Mouse (Mus musculus) hindbrain, postnatal 0 days (tissue): Measurements from ENCODE around the gene Slc16a9. TPM values are rescaled to one million over a fixed set of nuclear protein-coding genes. Genes with fewer than 3 reads are reported as not detected.

Source experiments
- ATAC-seq: fragments of 200-750 bp; cut with Nextera tagmentation; 2 replicates; pipeline ENCODE4 v1.8.0; 2017; ENCODE audit warnings: mild to moderate bottlenecking, moderate TSS enrichment, moderate library complexity
- DNase-seq: peaks from one replicate; pipeline ENCODE4 v3.0.0-alpha.2; 2015; ENCODE audit warnings: low spot score
- H3K27ac ChIP-seq: fragments of 300-500 bp; sonication (generic); 2 replicates; pipeline ENCODE4 v1.5.1; 2014; ENCODE audit warnings: mild to moderate bottlenecking
- H3K27me3 ChIP-seq: fragments of 300-500 bp; sonication (generic); 2 replicates; pipeline ENCODE4 v1.6.1; 2014; ENCODE audit warnings: low read length, mixed read lengths; ENCODE audit not compliant: insufficient read depth
- H3K36me3 ChIP-seq: fragments of 300-500 bp; sonication (generic); 2 replicates; pipeline ENCODE4 v1.6.1; 2014; ENCODE audit warnings: low read length, mixed read lengths; ENCODE audit not compliant: insufficient read depth
- H3K4me1 ChIP-seq: fragments of 300-500 bp; sonication (generic); 2 replicates; pipeline ENCODE4 v1.6.1; 2014; ENCODE audit warnings: antibody characterized with exemption, low read length, mixed read lengths; ENCODE audit not compliant: insufficient read depth
- H3K4me2 ChIP-seq: fragments of 300-500 bp; sonication (generic); 2 replicates; pipeline ENCODE4 v1.6.1; 2014; ENCODE audit warnings: low read depth, mild to moderate bottlenecking, low read length, moderate library complexity, mixed read lengths
- H3K4me3 ChIP-seq: fragments of 300-500 bp; sonication (generic); 2 replicates; pipeline ENCODE4 v1.5.1; 2014; ENCODE audit warnings: low read length
- H3K9ac ChIP-seq: fragments of 300-500 bp; sonication (generic); replicated peaks from 2 replicates; pipeline ENCODE4 v1.6.1; 2014; ENCODE audit warnings: mild to moderate bottlenecking, low read length, moderate library complexity, mixed read lengths
- H3K9me3 ChIP-seq: fragments of 300-500 bp; sonication (generic); 2 replicates; pipeline ENCODE4 v1.6.1; 2016; ENCODE audit warnings: low read length, mixed read lengths
- CTCF ChIP-seq: IDR thresholded peaks from 2 replicates; pipeline ENCODE4 v1.5.1; 2016; ENCODE audit warnings: antibody characterized with exemption, control low read depth, low read depth
- WGBS: fragments of 180-500 bp; shearing (Covaris S2); extraction: QIAGEN DNeasy Blood & Tissue Kit; methylation state at CpG from one replicate; pipeline ENCODE4 v1.1.7; 2014; 5-methylcytosine and 5-hydroxymethylcytosine counted together
- polyA plus RNA-seq: library from polyadenylated mRNA; unstranded; fragments of >200 nt; fragmentation: Nextera tagmentation; extraction: Ambion mirVana; gene quantifications from 2 replicates; pipeline ENCODE4 v1.2.1, GENCODE M21; 2015
- total RNA-seq: library from RNA; depleted of rRNA; stranded (reverse); fragments of >200 nt; gene quantifications from 2 replicates; pipeline ENCODE4 v1.2.3, GENCODE M21; 2014

The Slc16a9 gene
- total and polyA plus RNA-seq, 2 experiments from 2014 or later: 4.7 to 11.6 TPM

DNA sequence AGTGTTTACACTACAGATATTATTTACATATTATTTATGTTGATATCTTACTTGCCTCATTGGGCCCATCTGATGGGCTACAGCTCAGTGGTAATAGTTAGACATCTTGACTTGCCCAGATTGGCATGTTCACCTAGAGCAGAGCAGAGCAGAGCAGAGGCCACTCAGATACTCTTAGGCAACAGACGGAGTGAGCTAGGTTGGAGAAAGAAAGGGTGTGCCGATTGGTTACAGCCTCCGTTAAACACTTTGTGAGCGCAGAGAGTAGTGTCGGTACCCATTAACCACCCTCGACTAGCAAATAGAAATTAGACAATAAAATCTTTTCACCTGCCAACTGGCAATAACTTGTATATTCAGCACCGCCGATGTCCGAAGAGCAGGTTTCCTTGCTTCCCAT, 1.2 kb downstream of the Slc16a9 start:
- Histone ChIP-seq H3K9me3 (no peaks in the 10 kb centered on the region), H3K36me3 (no peaks in the 10 kb centered on the region), H3K4me3 (peak overlapping the region; percentile 72), H3K27me3 (no peaks in the 10 kb centered on the region), H3K27ac (no peak overlapping the region), H3K4me1 (no peaks in the 10 kb centered on the region; the same call in 1 of the 2 replicates), H3K9ac (peak overlapping the region; percentile 72; the same call in 1 of the 2 replicates), H3K4me2 (peak overlapping the region; percentile 99)
- no peak for DNase-seq
- no peak for TF ChIP-seq CTCF
- ATAC-seq: no peak
- WGBS: 34% methylated on average over 9 of the region's 9 CpGs

- DNase-seq: no peak
- no peak overlapping the region for H3K27ac ChIP-seq
- H3K4me2 ChIP-seq: no peak overlapping the region
- no peak for TF ChIP-seq CTCF
- no peaks in the 10 kb centered on the region for H3K9me3 ChIP-seq
- H3K4me3 ChIP-seq: no peak overlapping the region
- H3K4me1 ChIP-seq: no peaks in the 10 kb centered on the region; the same call in 1 of the 2 replicates
- no peak overlapping the region for H3K9ac ChIP-seq
- 84% methylated on average over 4 of the region's 4 CpGs for WGBS
- no peak for ATAC-seq
- H3K36me3 ChIP-seq: no peaks in the 10 kb centered on the region
- H3K27me3 ChIP-seq: no peaks in the 10 kb centered on the region
Measured at GRCm38 (mm10) chr10:70250354-70250753, 5.5 kb downstream of the Slc16a9 start.

- no peaks in the 10 kb centered on the region for H3K36me3 ChIP-seq
- no peak overlapping the region for H3K9ac ChIP-seq
- no peaks in the 10 kb centered on the region; the same call in 1 of the 2 replicates for H3K4me1 ChIP-seq
- DNase-seq (no peak), ATAC-seq (no peak)
- no peak overlapping the region for H3K4me2 ChIP-seq
- no peak overlapping the region for H3K4me3 ChIP-seq
- H3K27ac ChIP-seq: no peak overlapping the region
- TF ChIP-seq CTCF: no peak
- no peaks in the 10 kb centered on the region for H3K27me3 ChIP-seq
- H3K9me3 ChIP-seq: no peaks in the 10 kb centered on the region
- WGBS: 88% methylated on average over 6 of the region's 6 CpGs
Measured at GRCm38 (mm10) chr10:70250766-70251165, 5.9 kb downstream of the Slc16a9 start.

- ATAC-seq (peak; percentile 45; the same call in 1 of the 2 replicates), DNase-seq (peak; percentile 25)
- Histone ChIP-seq H3K4me1 (no peaks in the 10 kb centered on the region), H3K9ac (no peak overlapping the region), H3K36me3 (no peaks in the 10 kb centered on the region), H3K4me3 (no peak overlapping the region), H3K27ac (no peak overlapping the region), H3K27me3 (no peaks in the 10 kb centered on the region), H3K9me3 (no peaks in the 10 kb centered on the region), H3K4me2 (no peak overlapping the region)
- TF ChIP-seq CTCF: no peak
- 49% methylated on average over 4 of the region's 4 CpGs for WGBS
Measured at GRCm38 (mm10) chr10:70254666-70255065, 9.8 kb downstream of the Slc16a9 start.

DNA sequence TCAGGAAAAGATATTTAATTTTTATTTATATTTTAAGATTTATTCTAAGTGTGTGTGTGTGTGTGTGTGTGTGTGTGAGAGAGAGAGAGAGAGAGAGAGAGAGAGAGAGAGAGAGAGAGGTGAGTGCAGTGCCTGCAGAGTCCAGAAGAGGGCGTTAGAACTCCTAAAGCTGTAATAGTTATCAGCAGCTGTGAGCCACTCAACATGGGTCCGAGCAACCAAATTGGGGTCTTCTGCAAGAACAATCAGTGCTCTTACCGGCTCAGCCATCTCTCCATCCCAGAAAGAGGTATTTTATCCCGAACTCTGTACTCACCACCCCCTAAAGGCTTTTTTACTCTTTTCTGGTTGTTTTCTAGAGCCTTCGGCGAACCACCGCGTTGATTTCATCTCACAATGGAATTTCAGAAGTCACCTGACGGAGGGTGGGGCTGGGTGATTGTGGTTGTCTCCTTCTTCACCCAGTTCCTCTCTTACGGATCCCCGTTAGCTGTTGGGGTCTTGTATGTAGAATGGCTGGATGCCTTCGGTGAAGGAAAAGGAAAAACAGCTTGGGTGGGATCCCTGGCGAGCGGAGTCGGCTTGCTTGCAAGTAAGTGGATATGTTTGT, 10.8 kb downstream of the Slc16a9 start:
- H3K9ac ChIP-seq: no peak overlapping the region
- 91% methylated on average over 15 of the region's 15 CpGs for WGBS

GRCm38 (mm10) chr10:70257029-70257428, 12.1 kb downstream of the Slc16a9 start:
- DNase-seq: no peak
- no peak for TF ChIP-seq CTCF
- Histone ChIP-seq H3K9ac (no peak overlapping the region), H3K4me2 (no peak overlapping the region), H3K4me1 (no peaks in the 10 kb centered on the region), H3K9me3 (no peaks in the 10 kb centered on the region), H3K27me3 (no peaks in the 10 kb centered on the region), H3K4me3 (no peak overlapping the region), H3K36me3 (no peaks in the 10 kb centered on the region), H3K27ac (no peak overlapping the region)
- ATAC-seq: no peak
- 87% methylated on average over 4 of the region's 4 CpGs for WGBS

More for the DNA sequence above, 10.8 kb downstream of the Slc16a9 start:
- H3K36me3 ChIP-seq: no peaks in the 10 kb centered on the region
- no peak for TF ChIP-seq CTCF
- H3K9me3 ChIP-seq: no peaks in the 10 kb centered on the region
- H3K27ac ChIP-seq: no peak overlapping the region
- ATAC-seq (no peak), DNase-seq (no peak)
- H3K27me3 ChIP-seq: no peaks in the 10 kb centered on the region
- H3K4me2 ChIP-seq: no peak overlapping the region
- H3K4me1 ChIP-seq: no peaks in the 10 kb centered on the region
- H3K4me3 ChIP-seq: no peak overlapping the region

DNA sequence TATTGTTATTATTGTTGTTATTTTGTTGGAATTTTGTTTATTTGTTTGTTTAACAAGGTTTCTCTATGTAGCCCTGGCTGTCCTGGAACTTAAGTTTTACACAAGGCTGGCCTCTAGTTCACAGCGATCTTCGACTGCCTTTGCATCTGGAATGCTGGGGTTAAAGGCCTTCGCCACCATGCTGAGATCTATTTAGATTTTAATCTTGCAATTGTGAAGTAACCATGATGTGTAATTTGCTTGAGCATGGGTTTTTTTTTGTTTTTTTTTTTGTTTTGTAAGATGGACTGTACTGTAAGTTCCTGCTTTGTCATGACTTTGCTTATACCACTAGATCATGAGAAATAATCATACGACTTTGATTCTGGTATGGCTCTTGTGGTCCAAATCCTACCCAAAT, 16.0 kb downstream of the Slc16a9 start:
- Histone ChIP-seq H3K9ac (no peak overlapping the region), H3K9me3 (no peaks in the 10 kb centered on the region), H3K27ac (no peak overlapping the region), H3K4me1 (no peaks in the 10 kb centered on the region), H3K4me3 (no peak overlapping the region), H3K36me3 (no peaks in the 10 kb centered on the region), H3K27me3 (no peaks in the 10 kb centered on the region), H3K4me2 (no peak overlapping the region)
- WGBS: 53% methylated on average over 4 of the region's 4 CpGs
- DNase-seq (no peak), ATAC-seq (no peak)
- no peak for TF ChIP-seq CTCF
